Mouse (Mus musculus): ENCODE measurements around the gene Tmem8.
A peak's percentile ranks its signal among the peaks of the same experiment; 100 is the strongest.

Tmem8 gene

DNA sequence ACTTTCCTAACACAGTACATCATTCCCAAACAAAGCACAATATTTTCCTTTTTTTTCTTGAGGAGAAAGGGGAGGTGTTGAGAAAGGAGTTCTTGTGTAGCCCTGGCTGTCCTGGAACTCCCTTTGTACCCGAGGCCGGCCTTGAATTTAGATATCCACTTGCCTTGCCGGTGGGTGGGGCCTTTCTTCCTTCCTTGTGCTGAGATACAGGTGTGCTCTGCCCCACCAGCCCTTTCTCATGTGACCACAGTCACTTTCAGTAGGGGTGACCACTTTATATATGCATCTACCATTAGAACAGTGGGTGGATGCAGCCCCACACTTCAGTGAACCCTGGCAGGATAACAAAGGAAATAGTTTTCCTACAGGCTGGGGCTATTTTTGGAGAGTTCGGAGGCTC lies 1.4 kb upstream of the Tmem8 start:
- no peak for DNase-seq

DNA sequence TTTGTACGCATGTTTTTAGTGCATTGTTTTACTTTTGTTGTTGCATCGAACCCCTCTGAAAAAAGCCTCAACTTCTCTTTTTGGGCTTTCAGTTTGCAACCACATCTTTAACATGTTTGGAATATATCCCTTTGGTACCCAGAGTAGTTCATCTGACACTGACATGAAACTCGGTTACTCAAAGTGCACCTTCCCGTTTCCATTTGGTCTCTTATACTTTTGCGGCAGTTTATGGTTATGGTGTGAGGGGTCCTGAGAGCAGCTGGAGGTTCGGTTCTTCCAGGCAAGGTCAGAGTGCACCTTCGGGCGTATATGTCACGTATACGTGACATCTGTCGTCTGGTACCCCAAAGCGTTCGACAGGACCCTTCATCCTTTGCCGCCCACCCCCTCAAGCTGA lies 348 bp upstream of the Tmem8 start:
- no peak for DNase-seq

DNA sequence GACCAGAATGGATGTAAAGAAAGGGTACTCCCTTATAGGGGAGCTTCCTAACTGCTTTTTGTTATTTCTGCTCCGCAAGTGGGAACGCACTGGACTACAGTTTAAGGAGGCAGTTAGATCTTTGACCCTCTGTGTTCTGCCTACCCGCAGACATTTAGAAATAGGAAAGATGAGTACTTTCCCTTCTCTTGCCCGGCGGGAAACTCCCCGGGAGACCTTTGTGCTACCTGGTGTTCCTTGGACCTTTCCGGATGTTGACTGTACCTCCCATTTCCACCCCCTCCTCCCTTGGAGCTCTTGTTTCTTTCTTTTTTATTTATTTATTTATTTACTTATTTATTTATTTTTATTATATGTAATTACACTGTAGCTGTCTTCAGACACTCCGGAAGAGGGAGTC lies 962 bp downstream of the Tmem8 start:
- DNase-seq, result peak; percentile 72 to 80

DNA sequence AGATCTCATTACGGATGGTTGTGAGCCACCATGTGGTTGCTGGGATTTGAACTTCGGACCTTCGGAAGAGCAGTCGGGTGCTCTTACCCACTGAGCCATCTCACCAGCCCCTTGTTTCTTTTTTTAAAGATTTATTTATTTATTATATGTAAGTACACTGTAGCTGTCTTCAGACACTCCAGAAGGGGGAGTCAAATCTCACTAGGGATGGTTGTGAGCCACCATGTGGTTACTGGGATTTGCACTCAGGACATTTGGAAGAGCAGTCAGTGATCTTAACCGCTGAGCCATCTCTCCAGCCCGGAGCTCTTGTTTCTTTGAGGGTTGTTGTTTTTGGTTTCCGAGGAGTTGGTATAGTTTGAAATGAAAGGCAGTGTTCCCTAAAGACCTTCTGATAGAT lies 1.4 kb downstream of the Tmem8 start:
- DNase-seq, result peak in 1 of 2 experiments; percentile 30

DNA sequence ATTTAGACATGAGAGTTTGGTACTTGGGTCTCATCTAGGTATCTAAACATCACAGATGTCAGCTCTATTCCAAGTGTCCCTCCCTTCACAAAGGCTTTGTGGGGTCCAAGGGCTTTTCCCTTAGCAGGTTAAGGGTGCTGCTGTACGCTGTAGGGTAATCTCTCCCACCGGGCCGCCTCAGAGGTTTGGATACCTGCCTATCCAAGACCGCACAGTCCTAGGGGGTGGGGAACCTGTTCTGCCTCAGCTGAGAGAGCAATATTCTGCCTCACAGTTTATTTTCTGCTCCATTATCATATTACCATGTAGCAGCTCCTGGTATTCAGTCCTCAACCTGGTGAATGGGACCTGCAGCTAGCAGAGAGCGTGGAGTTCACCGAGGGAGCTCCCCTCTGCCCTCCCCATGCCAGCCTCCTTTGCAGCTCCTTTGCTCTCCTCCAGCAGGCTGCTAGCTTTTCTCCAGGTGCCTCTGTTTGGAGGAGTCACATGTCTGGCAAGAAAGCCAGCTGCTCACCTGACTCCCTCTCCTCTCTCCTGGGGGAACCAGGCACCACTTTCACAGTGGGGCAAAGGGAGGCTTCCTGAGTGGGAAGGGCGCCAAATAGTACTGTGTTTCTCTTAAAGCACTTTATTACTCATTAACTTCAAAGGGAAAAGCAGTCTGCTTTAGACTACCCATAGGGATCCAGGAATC lies 2.3 kb downstream of the Tmem8 start:
- DNase-seq, result peak; percentile 90 to 95

DNA sequence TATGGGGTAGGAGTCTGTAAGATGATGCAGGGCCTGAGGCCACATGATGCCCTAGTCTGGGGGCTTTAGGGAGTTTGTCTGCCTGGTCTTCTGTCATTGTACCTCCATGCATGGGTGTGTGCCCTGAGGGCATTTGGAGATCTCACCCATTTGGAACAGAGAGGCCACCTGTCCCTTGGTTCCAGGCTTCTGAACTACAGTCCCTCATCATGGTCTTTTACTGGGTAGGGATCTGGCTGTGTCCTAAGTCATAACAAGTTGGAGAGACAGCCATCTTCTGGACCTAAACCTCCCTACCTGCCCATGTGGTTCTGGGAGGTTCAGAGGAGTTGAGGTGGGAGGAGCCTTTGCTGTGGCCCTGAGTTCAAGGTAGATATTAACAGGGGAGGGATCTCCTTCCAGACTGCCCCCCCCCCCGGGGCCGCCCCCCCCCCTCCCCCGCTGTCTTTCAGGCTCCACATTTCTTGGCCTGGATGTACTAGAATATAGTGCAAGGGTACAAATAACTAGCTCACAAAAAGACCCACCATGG lies 2.9 kb downstream of the Tmem8 start:
- DNase-seq, result peak; percentile 66 to 78

DNA sequence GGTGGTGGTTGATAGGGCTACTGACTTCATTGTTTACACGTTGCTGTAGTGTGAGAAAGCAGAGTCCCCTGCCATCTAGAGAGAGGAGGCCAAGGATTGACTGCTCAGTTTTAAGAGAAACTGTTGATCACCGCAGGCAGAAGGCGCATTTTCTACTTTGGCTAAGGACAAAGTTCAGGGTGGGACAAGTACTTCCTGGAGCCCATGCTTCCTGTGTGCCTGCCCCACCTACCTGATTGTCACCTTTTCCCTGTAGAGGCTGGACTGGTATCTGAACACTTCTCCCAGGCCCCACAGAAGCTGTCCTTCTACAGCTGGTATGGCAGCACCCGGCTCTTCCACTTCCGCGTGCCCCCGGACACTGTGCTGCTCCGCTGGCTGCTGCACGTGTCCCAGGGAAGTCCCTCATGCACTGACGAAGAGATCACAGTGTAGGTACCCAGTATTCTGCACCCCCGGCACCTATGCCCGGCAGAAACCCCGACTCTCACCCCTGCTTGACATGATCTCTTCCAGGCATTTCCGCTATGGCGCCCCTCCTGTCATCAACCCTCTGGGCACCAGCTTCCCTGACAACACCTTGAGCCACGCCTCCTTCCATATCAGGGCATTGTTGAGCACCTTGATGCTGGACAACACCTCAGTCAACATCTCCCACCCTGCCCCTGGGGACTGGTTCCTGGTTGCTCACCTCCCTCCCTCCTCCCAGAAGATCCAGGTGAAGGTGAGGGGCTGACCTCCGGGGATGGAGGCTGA lies 3.6 kb downstream of the Tmem8 start:
- peak in 1 of 2 experiments; percentile 36 for DNase-seq

GRCm38 (mm10) chr17:26119766-26120710 lies 6.9 kb downstream of the Tmem8 start:
- DNase-seq, result peak; percentile 45 to 83

- DNase-seq, result peak in 1 of 2 experiments; percentile 20
These were observed 9.5 kb downstream of the Tmem8 start for GRCm38 (mm10) chr17:26122431-26123140.

- DNase-seq, result peak; percentile 97 to 98
These were observed 10.2 kb downstream of the Tmem8 start, which contains the start of gene Mrpl28 for GRCm38 (mm10) chr17:26123267-26123684. Gene Mrpl28, plus strand, starts transcription at chr17:26123500.

DNA sequence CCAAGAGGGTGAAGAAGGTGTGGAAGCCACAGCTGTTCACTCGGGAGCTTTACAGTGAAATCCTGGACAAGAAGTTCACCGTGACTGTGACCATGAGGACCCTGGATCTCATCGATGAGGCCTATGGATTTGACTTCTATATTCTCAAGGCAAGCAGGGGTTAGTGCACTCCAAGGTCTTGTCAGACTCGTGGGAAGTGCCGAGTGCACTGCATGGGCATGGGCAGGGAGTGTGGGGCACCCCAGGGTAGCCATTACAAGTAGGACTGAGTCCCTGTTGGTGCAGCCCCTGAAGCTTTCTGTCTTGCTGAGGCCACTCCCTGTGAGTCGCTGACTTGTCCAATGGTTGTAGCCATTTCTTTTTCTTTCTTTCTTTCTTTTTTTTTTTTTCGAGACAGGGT lies 11.5 kb downstream of the Tmem8 start:
- no peak for DNase-seq

DNA sequence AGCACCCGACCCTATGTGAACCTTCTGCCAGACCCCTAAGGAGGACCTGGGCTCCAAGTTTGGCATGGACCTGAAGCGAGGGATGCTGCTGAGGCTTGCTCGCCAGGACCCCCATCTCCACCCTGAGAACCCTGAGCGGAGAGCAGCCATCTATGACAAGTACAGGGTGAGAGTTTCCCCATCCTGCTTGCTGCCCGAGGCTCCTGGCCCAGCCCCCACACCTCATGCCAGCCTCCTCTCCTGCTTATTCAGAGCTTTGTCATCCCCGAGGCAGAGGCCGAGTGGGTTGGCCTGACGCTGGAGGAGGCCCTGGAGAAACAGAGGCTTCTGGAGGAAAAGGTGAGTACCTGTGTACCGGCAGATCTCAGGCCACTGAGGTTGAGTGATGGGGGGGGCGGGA lies 12.1 kb downstream of the Tmem8 start:
- no peak for DNase-seq

DNA sequence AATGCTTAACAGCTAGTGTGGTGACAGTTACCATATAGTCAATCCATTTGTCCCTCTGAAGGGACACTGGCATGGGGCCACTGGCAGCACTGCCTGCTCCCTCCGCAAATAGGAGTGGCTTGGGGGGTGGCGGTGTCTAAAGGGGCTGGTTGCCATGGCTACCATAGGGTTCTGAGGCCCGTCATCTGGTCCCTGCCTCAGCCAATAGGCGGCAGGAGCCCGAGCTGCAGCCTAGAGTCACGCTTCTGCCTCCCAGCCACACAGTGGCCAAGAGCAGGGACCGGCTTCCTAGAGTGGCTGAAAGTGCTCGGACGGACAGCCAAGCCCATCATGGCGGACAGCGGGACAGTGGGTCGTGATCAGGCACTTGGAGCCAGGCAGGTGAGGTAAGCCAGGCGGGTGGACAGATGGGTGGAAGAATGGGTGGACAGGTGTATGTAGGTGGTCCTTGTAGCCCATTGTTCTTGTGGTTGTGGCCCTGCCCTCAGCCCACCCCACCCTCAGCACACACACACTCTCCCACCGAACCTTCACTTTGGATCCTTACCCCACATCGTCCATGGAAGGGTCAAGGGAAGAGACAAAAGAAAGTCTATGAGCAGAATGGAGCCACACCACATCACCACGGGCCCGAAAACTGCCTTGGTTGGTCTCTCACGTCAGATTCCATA lies 18.1 kb downstream of the Tmem8 start:
- no peak for DNase-seq

DNA sequence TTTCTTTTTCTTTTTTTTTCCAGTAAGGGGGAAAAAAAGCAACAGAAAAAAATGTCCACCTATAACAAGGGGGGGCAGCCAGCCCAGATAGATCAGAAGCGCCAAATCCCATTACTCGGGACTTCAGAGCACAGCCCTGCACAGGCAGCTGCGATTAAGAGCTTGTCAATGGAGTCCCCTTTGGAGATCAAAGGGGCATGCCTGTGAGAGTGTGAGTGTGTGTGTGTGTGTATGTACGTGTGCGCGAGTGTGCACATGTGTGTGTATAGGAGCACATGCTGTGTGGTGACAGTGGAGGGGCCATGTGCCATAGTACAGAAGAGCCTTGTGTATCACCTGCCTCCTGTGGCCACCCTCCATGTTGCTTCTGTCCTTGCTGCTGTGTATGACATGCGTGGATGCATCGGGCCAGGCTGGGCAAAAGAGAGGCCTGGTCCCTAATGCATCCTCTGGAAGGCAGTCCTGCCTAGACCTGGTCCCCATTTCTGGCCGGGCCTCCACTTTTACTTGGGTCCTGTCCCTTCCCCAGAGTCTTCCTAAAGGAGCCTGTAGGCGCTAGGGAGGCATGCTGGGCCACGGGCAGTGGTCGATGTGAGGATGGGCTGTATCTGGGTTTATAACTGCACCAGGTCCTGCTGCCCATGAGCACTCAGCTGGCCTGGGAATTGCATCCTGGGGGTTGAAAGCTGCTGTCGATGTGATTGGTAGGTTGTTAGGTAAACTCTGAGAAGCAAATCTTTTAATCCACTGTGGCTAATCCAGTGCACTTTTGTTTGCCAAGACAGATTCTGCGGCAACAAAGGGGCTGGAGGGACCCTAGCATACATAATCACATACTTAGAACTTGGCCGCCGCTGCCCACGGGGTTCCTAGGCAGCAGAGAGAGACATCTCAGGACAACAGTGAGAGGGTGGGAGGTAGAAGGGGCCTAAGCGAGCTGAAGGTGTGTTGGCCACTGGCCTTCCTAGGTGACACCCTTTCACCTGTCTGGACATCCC lies 19.1 kb downstream of the Tmem8 start:
- DNase-seq, result no peak

DNA sequence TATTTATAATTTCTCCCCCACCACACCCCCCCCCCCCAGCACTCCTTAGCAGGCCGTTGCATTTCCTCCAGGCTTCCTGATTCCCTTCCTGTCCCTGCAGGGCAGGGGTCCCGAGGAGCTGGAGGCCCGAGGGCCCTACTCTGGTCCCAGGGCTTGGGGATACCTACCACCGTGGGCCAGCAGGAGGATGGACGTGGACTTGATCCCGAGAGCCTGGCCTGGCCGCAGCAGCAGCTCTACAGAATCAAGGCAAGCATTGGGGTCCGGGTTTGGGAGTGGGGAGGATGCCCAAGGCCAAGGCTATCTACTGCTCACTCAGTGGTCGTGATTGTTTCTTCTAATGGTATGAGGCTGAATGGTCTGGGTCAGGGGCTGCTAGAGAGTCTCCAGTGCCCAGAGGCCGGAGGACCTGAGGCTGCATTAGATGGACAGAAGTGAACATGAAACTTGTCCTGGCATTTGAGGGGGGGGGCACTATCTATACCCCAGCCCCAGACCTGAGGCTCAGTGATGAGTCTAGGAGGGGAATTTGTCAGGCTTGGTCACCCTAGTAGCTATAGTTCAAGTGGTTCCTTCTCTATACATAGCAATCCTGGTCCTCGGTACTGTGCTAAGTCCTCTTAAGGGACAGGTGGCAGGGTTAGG lies 24.1 kb downstream of the Tmem8 start:
- no peak for DNase-seq

- no peak for DNase-seq
These were observed 24.6 kb downstream of the Tmem8 start for GRCm38 (mm10) chr17:26137751-26138130.

DNA sequence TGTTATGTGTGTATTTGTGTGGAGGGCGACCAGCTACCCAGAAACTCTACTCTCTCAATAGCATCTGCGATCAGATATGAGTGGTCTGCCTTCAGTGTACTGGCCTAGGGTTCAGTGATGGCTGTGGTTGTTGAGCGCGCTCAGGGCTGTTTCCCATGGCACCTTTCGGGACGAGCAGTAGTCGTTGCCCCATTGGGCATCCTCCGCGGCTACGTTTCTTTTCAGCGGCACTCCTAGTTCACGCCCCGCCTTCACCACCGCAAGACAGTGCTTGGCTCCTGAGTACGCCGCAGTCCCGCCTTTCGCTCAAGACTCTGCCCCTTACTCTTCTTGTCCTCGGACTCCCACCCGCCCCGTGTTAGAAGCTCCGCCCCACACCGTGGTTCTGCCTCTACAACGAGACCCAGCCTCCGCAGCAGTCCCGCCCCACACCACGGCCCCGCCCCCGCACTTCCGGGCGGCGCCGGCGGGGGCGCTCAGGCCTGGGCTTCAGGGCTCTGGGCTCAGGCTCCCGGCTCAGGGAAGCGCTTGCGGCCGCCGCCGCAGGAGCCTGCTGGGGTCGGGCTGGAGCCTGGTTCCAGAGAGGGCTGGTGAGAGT lies 25.2 kb downstream of the Tmem8 start, which contains the start of gene Axin1:
Gene Axin1, plus strand, starts transcription at position 450 of the 598 bp plus-strand sequence.
- DNase-seq, result peak; percentile 96 to 97

GRCm38 (mm10) chr17:26138901-26139381 lies 25.8 kb downstream of the Tmem8 start:
- peak; percentile 44 to 76 for DNase-seq

- no peak for DNase-seq
These were observed 29.7 kb downstream of the Tmem8 start for GRCm38 (mm10) chr17:26142796-26143195.
